Mouse (Mus musculus) forebrain, embryonic 14.5 days (tissue): ENCODE data around the gene Kifap3. TPM values are rescaled to one million over a fixed set of nuclear protein-coding genes. Genes with fewer than 3 reads are reported as not detected.

Source experiments
- ATAC-seq: fragments of 200-750 bp; cut with Nextera tagmentation; 2 replicates; pipeline ENCODE4 v1.8.0; 2017; ENCODE audit warnings: mild to moderate bottlenecking, moderate library complexity
- DNase-seq: peaks from one replicate; pipeline ENCODE4 v3.0.0-alpha.2; 2015; ENCODE audit warnings: low spot score
- H3K27ac ChIP-seq: fragments of 300-500 bp; sonication (generic); 2 replicates; pipeline ENCODE4 v1.5.1; 2014; ENCODE audit warnings: low read depth, mild to moderate bottlenecking, control low read depth, low read length, moderate library complexity
- H3K27me3 ChIP-seq: fragments of 300-500 bp; sonication (generic); replicated peaks from 2 replicates; pipeline ENCODE4 v1.6.1; 2014; ENCODE audit warnings: low read length, control low read depth, mixed read lengths; ENCODE audit not compliant: control insufficient read depth, insufficient read depth
- H3K36me3 ChIP-seq: fragments of 300-500 bp; sonication (generic); 2 replicates; pipeline ENCODE4 v1.6.1; 2014; ENCODE audit warnings: low read length, control low read depth; ENCODE audit not compliant: control insufficient read depth, insufficient read depth
- H3K4me1 ChIP-seq: fragments of 300-500 bp; sonication (generic); 2 replicates; pipeline ENCODE4 v1.6.1; 2014; ENCODE audit warnings: antibody characterized with exemption, low read length, control low read depth; ENCODE audit not compliant: control insufficient read depth, insufficient read depth
- H3K4me2 ChIP-seq: fragments of 300-500 bp; sonication (generic); 2 replicates; pipeline ENCODE4 v1.6.1; 2014; ENCODE audit warnings: mild to moderate bottlenecking, control low read depth, low read length
- H3K4me3 ChIP-seq: fragments of 300-500 bp; sonication (generic); 2 replicates; pipeline ENCODE4 v1.5.1; 2014; ENCODE audit warnings: low read depth, low read length, control low read depth
- H3K9ac ChIP-seq: fragments of 300-500 bp; sonication (generic); 2 replicates; pipeline ENCODE4 v1.6.1; 2014; ENCODE audit warnings: mild to moderate bottlenecking, low read length, control low read depth, moderate library complexity
- H3K9me3 ChIP-seq: fragments of 300-500 bp; sonication (generic); replicated peaks from 2 replicates; pipeline ENCODE4 v1.6.1; 2016; ENCODE audit warnings: low read length, control low read depth, mixed read lengths; ENCODE audit not compliant: control insufficient read depth
- WGBS: fragments of 180-500 bp; shearing (Covaris S2); extraction: QIAGEN DNeasy Blood & Tissue Kit; methylation state at CpG from one replicate; pipeline ENCODE4 v1.1.7; 2014; 5-methylcytosine and 5-hydroxymethylcytosine counted together
- polyA plus RNA-seq: library from polyadenylated mRNA; unstranded; fragments of >200 nt; fragmentation: Nextera tagmentation; extraction: Ambion mirVana; gene quantifications from 2 replicates; pipeline ENCODE4 v1.2.1, GENCODE M21; 2014

The Kifap3 gene
- polyA plus RNA-seq, 1 experiment from 2014 or later: 104 TPM

DNA sequence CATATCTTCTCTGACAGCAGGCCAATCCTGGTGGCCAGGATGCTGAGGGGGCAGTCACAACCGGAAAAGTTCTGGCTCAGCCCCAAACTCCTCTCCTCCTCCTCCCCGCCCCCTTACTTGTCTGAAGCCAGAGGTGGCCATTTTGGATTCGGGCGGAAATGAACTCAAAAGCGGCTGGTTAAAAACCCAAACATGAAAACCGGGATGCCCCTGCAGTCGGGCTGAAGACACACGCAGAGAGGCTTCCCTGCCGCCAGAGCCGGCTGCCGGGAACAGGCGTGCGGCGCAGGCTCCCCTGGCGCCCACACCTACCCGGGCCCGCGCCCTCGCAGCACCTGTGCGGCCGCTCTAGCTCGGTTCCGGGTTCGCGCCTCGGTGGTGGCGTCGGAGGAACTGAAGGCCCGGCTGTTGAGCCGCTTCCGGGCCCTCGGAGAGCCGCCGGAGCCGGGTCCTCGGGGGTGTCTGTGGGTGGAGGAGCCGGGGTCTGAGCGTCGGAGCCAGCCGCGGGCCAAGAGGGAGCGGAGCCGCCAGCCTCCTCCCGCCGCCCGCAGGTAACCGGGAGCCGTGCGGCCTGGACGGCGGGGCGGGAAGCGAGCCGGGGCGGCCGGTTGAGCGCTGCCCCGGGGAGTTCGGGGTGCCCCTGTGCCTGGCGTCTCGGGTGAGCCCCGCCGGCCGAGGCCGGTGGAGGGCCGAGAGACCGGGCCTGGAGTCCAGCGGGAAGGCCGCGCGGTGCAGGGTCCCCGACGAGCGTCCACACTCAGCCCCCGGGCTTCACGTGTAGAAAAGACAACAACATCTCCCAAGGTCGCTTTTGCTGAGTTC, 150.5 kb downstream of the Kifap3 start:
- Histone ChIP-seq H3K4me1 (peaks cover 6% of the 10 kb centered on the region; the same call in 1 of the 2 replicates), H3K9me3 (no peaks in the 10 kb centered on the region), H3K36me3 (peaks cover 12% of the 10 kb centered on the region), H3K4me2 (peak overlapping the region; percentile 77), H3K4me3 (peak overlapping the region; percentile 92), H3K27me3 (no peaks in the 10 kb centered on the region), H3K9ac (peak overlapping the region; percentile 93), H3K27ac (peak overlapping the region; percentile 91)
- peak; percentile 97 for DNase-seq
- under 1% methylated on average over 73 of the region's 77 CpGs for WGBS
- ATAC-seq: peak; percentile 96

- H3K4me3 ChIP-seq: peak overlapping the region; percentile 92
- H3K27ac ChIP-seq: no peak overlapping the region
- DNase-seq (peak; percentile 23), ATAC-seq (no peak)
- peak overlapping the region; percentile 93 for H3K9ac ChIP-seq
- no peaks in the 10 kb centered on the region for H3K27me3 ChIP-seq
- H3K4me2 ChIP-seq: peak overlapping the region; percentile 77
- 7% methylated on average over 12 of the region's 12 CpGs for WGBS
- peaks cover 18% of the 10 kb centered on the region for H3K36me3 ChIP-seq
- H3K4me1 ChIP-seq: peaks cover 6% of the 10 kb centered on the region; the same call in 1 of the 2 replicates
- no peaks in the 10 kb centered on the region for H3K9me3 ChIP-seq
Measured at GRCm38 (mm10) chr1:163930458-163930794, 151.0 kb downstream of the Kifap3 start.

DNA sequence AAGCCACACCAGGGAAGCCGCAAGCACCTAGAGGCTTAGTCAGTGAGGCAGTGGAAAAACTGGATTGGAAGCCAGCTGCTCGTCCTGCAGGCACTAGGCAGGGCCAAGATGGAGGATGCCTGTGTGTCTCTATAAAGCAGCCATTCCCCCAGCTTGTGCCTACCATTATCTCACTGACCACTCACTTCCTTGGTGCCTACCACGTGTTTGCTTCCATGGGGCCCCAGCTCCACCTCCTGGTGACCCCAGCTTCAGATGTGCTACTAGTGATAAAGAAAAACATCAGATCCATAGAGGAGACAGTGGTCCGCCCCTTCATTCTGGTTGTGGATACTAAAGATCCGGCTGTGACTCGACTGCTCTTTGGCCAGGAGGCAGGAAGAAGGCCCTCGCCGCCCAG, 152.4 kb downstream of the Kifap3 start:
- DNase-seq (no peak), ATAC-seq (no peak)
- Histone ChIP-seq H3K4me3 (no peak overlapping the region), H3K27me3 (no peaks in the 10 kb centered on the region), H3K4me1 (peaks cover 6% of the 10 kb centered on the region; the same call in 1 of the 2 replicates), H3K4me2 (no peak overlapping the region), H3K9me3 (no peaks in the 10 kb centered on the region), H3K36me3 (peaks cover 31% of the 10 kb centered on the region), H3K27ac (no peak overlapping the region), H3K9ac (no peak overlapping the region)
- WGBS: 83% methylated on average over 8 of the region's 8 CpGs

DNA sequence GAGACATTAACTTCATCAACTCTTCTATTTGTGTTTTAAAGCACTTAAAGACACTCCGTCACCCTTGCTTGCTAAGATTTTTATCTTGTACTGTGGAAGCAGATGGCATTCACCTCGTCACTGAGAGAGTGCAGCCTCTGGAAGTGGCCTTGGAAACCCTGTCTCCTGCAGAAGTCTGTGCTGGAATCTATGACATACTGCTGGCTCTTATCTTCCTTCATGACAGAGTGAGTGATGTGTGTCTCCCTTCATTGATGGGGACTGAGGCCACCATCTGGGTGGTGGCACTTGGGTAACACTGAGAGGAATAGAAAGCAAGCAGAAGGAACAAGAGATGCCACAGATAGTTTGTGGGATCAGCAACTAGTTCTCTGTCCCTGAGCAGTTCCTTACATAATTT, 155.2 kb downstream of the Kifap3 start:
- H3K4me1 ChIP-seq: peaks cover 6% of the 10 kb centered on the region; the same call in 1 of the 2 replicates
- DNase-seq (no peak), ATAC-seq (no peak)
- no peak overlapping the region for H3K9ac ChIP-seq
- no peak overlapping the region for H3K4me3 ChIP-seq
- no peak overlapping the region for H3K4me2 ChIP-seq
- no peak overlapping the region for H3K27ac ChIP-seq
- no peaks in the 10 kb centered on the region for H3K27me3 ChIP-seq
- peaks cover 51% of the 10 kb centered on the region for H3K36me3 ChIP-seq
- H3K9me3 ChIP-seq: no peaks in the 10 kb centered on the region
- 98% methylated on average over 2 of the region's 2 CpGs for WGBS

GRCm38 (mm10) chr1:163942056-163942455, 162.7 kb downstream of the Kifap3 start:
- Histone ChIP-seq H3K9ac (no peak overlapping the region), H3K27me3 (no peaks in the 10 kb centered on the region), H3K4me3 (no peak overlapping the region), H3K4me1 (no peaks in the 10 kb centered on the region), H3K36me3 (peaks cover 89% of the 10 kb centered on the region), H3K9me3 (no peaks in the 10 kb centered on the region), H3K27ac (no peak overlapping the region), H3K4me2 (no peak overlapping the region)
- DNase-seq (no peak), ATAC-seq (no peak)
- 72% methylated on average over 6 of the region's 6 CpGs for WGBS

DNA sequence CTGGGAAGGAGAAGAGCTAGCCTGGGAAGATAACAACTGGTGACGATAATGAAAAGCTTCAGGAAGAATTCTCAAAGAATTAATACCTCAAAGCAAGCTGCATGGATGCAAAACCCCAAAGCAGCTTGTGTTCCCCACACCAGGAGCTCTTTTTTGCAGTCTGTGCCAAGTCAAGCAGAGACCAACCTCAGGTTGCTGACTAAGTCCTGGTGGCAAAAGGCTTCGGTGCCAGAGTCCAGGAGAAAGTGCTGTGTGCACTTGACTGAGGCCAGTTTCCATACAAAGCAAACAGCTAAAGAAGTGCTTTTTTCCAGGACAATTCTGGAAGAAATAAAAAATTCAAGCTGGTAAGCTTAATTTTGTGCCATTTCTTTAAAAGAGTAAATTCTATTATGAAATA, 174.0 kb downstream of the Kifap3 start:
- Histone ChIP-seq H3K9ac (no peak overlapping the region), H3K36me3 (peaks cover 80% of the 10 kb centered on the region), H3K4me3 (no peak overlapping the region), H3K4me2 (no peak overlapping the region), H3K9me3 (no peaks in the 10 kb centered on the region), H3K4me1 (no peaks in the 10 kb centered on the region), H3K27ac (no peak overlapping the region), H3K27me3 (no peaks in the 10 kb centered on the region)
- ATAC-seq: no peak
- WGBS: 96% methylated on average over 2 of the region's 2 CpGs
- no peak for DNase-seq

- H3K4me2 ChIP-seq: no peak overlapping the region
- 91% methylated on average over 3 of the region's 3 CpGs for WGBS
- H3K9me3 ChIP-seq: no peaks in the 10 kb centered on the region
- no peak for DNase-seq
- no peaks in the 10 kb centered on the region for H3K27me3 ChIP-seq
- no peak overlapping the region for H3K4me3 ChIP-seq
- H3K27ac ChIP-seq: no peak overlapping the region
- H3K4me1 ChIP-seq: no peaks in the 10 kb centered on the region
- no peak overlapping the region for H3K9ac ChIP-seq
- ATAC-seq: no peak
- H3K36me3 ChIP-seq: peaks cover 57% of the 10 kb centered on the region
Measured at GRCm38 (mm10) chr1:163958036-163958435, 178.7 kb downstream of the Kifap3 start.

GRCm38 (mm10) chr1:163964008-163964689, 184.8 kb downstream of the Kifap3 start:
- Histone ChIP-seq H3K4me3 (no peak overlapping the region), H3K9me3 (no peaks in the 10 kb centered on the region), H3K27me3 (no peaks in the 10 kb centered on the region), H3K36me3 (peaks cover 32% of the 10 kb centered on the region), H3K9ac (no peak overlapping the region), H3K27ac (no peak overlapping the region), H3K4me1 (no peaks in the 10 kb centered on the region), H3K4me2 (no peak overlapping the region)
- WGBS: 93% methylated on average over 10 of the region's 10 CpGs
- ATAC-seq (no peak), DNase-seq (no peak)
